Mouse (Mus musculus) embryo, embryonic 11 days (tissue): ENCODE results near the gene Prr36.
"Not testable (repeated sequence)": the region's sequence is repeated elsewhere in the genome, so short reads cannot be mapped to it uniquely, and the experiment has no call there.

Experiments
- DNase-seq: peaks from one replicate; pipeline ENCODE4 v3.0.0-alpha.2; 2015

Gene Prr36

GRCm38 (mm10) chr8:4216791-4217621 is at the start of gene Prr36:
Gene Prr36, minus strand, starts transcription at chr8:4217459.
- peak; percentile 84 for DNase-seq

- DNase-seq = no peak
Measured at GRCm38 (mm10) chr8:4265160-4265914, 48.1 kb upstream of the Prr36 start.

- no peak for DNase-seq
Measured at GRCm38 (mm10) chr8:4263105-4263791, 46.0 kb upstream of the Prr36 start.

GRCm38 (mm10) chr8:4259805-4260170 is 42.5 kb upstream of the Prr36 start:
- no peak for DNase-seq

GRCm38 (mm10) chr8:4259125-4259804 is 42.0 kb upstream of the Prr36 start, which contains the start of gene Ctxn1:
Gene Ctxn1, minus strand, starts transcription at chr8:4259274.
- DNase-seq = peak; percentile 96

- DNase-seq = peak; percentile 86
Measured at GRCm38 (mm10) chr8:4258678-4259077, 41.4 kb upstream of the Prr36 start.

GRCm38 (mm10) chr8:4258233-4258632 is 41.0 kb upstream of the Prr36 start:
- peak; percentile 87 for DNase-seq

- DNase-seq = no peak
Measured at GRCm38 (mm10) chr8:4257350-4257749, 40.1 kb upstream of the Prr36 start.

- no peak for DNase-seq
Measured at GRCm38 (mm10) chr8:4256911-4257310, 39.7 kb upstream of the Prr36 start.

- not testable (repeated sequence) for DNase-seq
Measured at GRCm38 (mm10) chr8:4255471-4255870, 38.2 kb upstream of the Prr36 start.

- DNase-seq = no peak
Measured at GRCm38 (mm10) chr8:4254001-4254400, 36.7 kb upstream of the Prr36 start.

GRCm38 (mm10) chr8:4252934-4253841 is 35.9 kb upstream of the Prr36 start, which contains the start of gene Snapc2:
Gene Snapc2, plus strand, starts transcription at chr8:4253080.
- peak; percentile 98 for DNase-seq

- DNase-seq = no peak
Measured at GRCm38 (mm10) chr8:4252116-4252760, 35.0 kb upstream of the Prr36 start.

GRCm38 (mm10) chr8:4250306-4250970 is 33.2 kb upstream of the Prr36 start:
- DNase-seq = peak; percentile 87

- DNase-seq = peak; percentile 66
Measured at GRCm38 (mm10) chr8:4249213-4249612, 32.0 kb upstream of the Prr36 start.

GRCm38 (mm10) chr8:4247951-4248540 is 30.8 kb upstream of the Prr36 start, which contains the start of gene Tgfbr3l:
Gene Tgfbr3l, plus strand, starts transcription at chr8:4248214.
- DNase-seq = no peak

- DNase-seq = no peak
Measured at GRCm38 (mm10) chr8:4247241-4247640, 30.0 kb upstream of the Prr36 start.

- DNase-seq = no peak
Measured at GRCm38 (mm10) chr8:4245737-4246136, 28.5 kb upstream of the Prr36 start.

GRCm38 (mm10) chr8:4245061-4245460 is 27.8 kb upstream of the Prr36 start:
- DNase-seq = no peak
